Mouse (Mus musculus): ENCODE data around the gene Trnau1ap.

GRCm38 (mm10) chr4:132332880-132333279 is 3.5 kb upstream of the Trnau1ap start:
- TF ChIP-seq CTCF (IDR thresholded peaks at IDR 0.05; ENCODE audit: borderline replicate concordance, insufficient read depth, low read length) = no peak
- no peak for TF ChIP-seq POLR2A (IDR thresholded peaks at IDR 0.05; ENCODE audit: low read depth, low read length)
